Mouse (Mus musculus) intestine, postnatal 0 days (tissue): ENCODE measurements around the gene Apobec1. TPM values are rescaled to one million over a fixed set of nuclear protein-coding genes. Genes with fewer than 3 reads are reported as not detected.
A peak's percentile ranks its signal among the peaks of the same experiment; 100 is the strongest.

ENCODE experiments used
- ATAC-seq: fragments of 200-750 bp; cut with Nextera tagmentation; 2 replicates; pipeline ENCODE4 v1.8.0; 2017; ENCODE audit warnings: mild to moderate bottlenecking, moderate TSS enrichment, moderate library complexity
- H3K27ac ChIP-seq: fragments of 300-500 bp; sonication (generic); 2 replicates; pipeline ENCODE4 v1.5.1; 2014; ENCODE audit warnings: mild to moderate bottlenecking, low read depth, low read length, moderate library complexity
- H3K27me3 ChIP-seq: fragments of 300-500 bp; sonication (generic); replicated peaks from 2 replicates; pipeline ENCODE4 v1.6.1; 2014; ENCODE audit warnings: low read length, mixed read lengths; ENCODE audit not compliant: control insufficient read depth, insufficient read depth
- H3K36me3 ChIP-seq: fragments of 300-500 bp; sonication (generic); 2 replicates; pipeline ENCODE4 v1.6.1; 2014; ENCODE audit warnings: mild to moderate bottlenecking, moderate library complexity; ENCODE audit not compliant: control insufficient read depth, insufficient read depth
- H3K4me1 ChIP-seq: fragments of 300-500 bp; sonication (generic); replicated peaks from 2 replicates; pipeline ENCODE4 v1.6.1; 2014; ENCODE audit warnings: antibody characterized with exemption, low read length, mixed read lengths; ENCODE audit not compliant: control insufficient read depth, insufficient read depth
- H3K4me2 ChIP-seq: fragments of 300-500 bp; sonication (generic); replicated peaks from 2 replicates; pipeline ENCODE4 v1.6.1; 2014; ENCODE audit warnings: low read depth, mild to moderate bottlenecking, moderate library complexity
- H3K4me3 ChIP-seq: fragments of 300-500 bp; sonication (generic); 2 replicates; pipeline ENCODE4 v1.5.1; 2014; ENCODE audit warnings: low read depth, low read length
- H3K9ac ChIP-seq: fragments of 300-500 bp; sonication (generic); 2 replicates; pipeline ENCODE4 v1.6.1; 2014; ENCODE audit warnings: mild to moderate bottlenecking, low read depth, low read length
- H3K9me3 ChIP-seq: fragments of 300-500 bp; sonication (generic); 2 replicates; pipeline ENCODE4 v1.6.1; 2016; ENCODE audit warnings: mixed run types; ENCODE audit not compliant: control insufficient read depth
- CTCF ChIP-seq: sonication (generic); IDR thresholded peaks from 2 replicates; pipeline ENCODE4 v1.5.1; 2016; ENCODE audit warnings: low read depth, mild to moderate bottlenecking, control low read depth, antibody characterized with exemption, moderate library complexity
- WGBS: fragments of 180-500 bp; shearing (Covaris S2); extraction: QIAGEN DNeasy Blood & Tissue Kit; methylation state at CpG from one replicate; pipeline ENCODE4 v1.1.7; 2014; 5-methylcytosine and 5-hydroxymethylcytosine counted together
- polyA plus RNA-seq: library from polyadenylated mRNA; unstranded; fragments of >200 nt; fragmentation: Nextera tagmentation; extraction: Ambion mirVana; gene quantifications from 2 replicates; pipeline ENCODE4 v1.2.1, GENCODE M21; 2015

Apobec1 gene
- polyA plus RNA-seq, 1 experiment from 2014 or later: 26.0 TPM

- Histone ChIP-seq H3K27ac (peak overlapping the region; percentile 62; the same call in 1 of the 2 replicates), H3K9me3 (no peaks in the 10 kb centered on the region), H3K36me3 (no peaks in the 10 kb centered on the region; the same call in 1 of the 2 replicates), H3K9ac (peak overlapping the region; percentile 67; the same call in 1 of the 2 replicates), H3K27me3 (no peaks in the 10 kb centered on the region), H3K4me2 (peak overlapping the region; percentile 58), H3K4me1 (no peaks in the 10 kb centered on the region), H3K4me3 (peak overlapping the region; percentile 58)
- no peak for ATAC-seq
- no peak for TF ChIP-seq CTCF
- 87% methylated on average over 3 of the region's 3 CpGs for WGBS
These were observed 629 bp downstream of the Apobec1 start for GRCm38 (mm10) chr6:122601615-122602014.

DNA sequence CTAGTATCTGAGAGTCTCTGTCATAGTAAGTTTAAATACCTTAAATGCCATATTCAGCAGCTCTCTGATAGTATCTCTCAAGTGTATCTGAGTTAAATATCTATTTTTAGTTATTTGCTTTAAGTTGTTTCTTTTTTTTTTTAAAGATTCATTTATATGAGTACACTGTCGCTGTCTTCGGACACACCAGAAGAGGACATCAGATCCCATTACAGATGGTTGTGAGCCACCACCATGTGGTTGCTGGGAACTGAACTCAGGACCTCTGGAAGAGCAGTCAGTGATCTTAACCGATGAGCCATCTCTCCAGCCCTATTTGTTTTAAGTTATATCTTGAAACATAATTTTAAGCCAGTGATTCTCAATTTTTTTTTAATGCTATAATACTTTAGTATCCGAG, 1.2 kb downstream of the Apobec1 start:
- Histone ChIP-seq H3K9ac (no peak overlapping the region), H3K4me3 (no peak overlapping the region), H3K4me1 (no peaks in the 10 kb centered on the region), H3K4me2 (no peak overlapping the region), H3K27ac (no peak overlapping the region), H3K27me3 (no peaks in the 10 kb centered on the region), H3K9me3 (no peaks in the 10 kb centered on the region), H3K36me3 (no peaks in the 10 kb centered on the region; the same call in 1 of the 2 replicates)
- ATAC-seq: no peak
- no peak for TF ChIP-seq CTCF
- WGBS: 83% methylated on average over 4 of the region's 4 CpGs

DNA sequence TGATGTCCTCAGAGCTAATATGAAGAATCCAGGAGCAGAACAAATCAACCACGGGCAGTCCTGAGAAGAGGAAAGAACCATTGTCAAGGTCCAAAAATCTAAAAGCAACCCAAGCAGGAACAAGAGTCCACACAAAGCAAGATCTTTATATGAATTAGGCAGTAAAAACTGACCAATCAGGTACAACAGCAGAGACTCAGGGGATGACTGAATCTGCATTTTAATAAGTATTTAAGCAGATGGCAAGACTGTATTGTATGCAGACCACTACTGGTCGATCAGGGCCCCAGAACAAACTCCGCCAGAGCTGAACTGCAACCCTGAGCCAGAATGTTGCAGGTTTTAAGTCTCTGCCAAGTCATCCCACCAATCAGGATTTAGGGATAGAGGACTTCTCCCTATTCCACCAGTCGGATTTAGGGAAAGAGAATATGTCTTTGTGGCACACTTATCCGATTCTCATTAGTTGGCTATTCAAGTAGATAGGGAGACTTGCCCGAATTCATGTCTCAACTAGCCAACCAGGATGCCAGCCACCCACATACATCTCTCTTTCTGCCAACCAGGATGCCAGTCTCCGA, 2.1 kb downstream of the Apobec1 start:
- H3K4me3 ChIP-seq: no peak overlapping the region
- H3K27me3 ChIP-seq: no peaks in the 10 kb centered on the region
- no peak overlapping the region for H3K27ac ChIP-seq
- H3K9ac ChIP-seq: no peak overlapping the region
- H3K36me3 ChIP-seq: no peaks in the 10 kb centered on the region; the same call in 1 of the 2 replicates
- no peak for TF ChIP-seq CTCF
- no peak overlapping the region for H3K4me2 ChIP-seq
- ATAC-seq: no peak
- no peaks in the 10 kb centered on the region for H3K4me1 ChIP-seq
- 83% methylated on average over 7 of the region's 7 CpGs for WGBS
- no peaks in the 10 kb centered on the region for H3K9me3 ChIP-seq

DNA sequence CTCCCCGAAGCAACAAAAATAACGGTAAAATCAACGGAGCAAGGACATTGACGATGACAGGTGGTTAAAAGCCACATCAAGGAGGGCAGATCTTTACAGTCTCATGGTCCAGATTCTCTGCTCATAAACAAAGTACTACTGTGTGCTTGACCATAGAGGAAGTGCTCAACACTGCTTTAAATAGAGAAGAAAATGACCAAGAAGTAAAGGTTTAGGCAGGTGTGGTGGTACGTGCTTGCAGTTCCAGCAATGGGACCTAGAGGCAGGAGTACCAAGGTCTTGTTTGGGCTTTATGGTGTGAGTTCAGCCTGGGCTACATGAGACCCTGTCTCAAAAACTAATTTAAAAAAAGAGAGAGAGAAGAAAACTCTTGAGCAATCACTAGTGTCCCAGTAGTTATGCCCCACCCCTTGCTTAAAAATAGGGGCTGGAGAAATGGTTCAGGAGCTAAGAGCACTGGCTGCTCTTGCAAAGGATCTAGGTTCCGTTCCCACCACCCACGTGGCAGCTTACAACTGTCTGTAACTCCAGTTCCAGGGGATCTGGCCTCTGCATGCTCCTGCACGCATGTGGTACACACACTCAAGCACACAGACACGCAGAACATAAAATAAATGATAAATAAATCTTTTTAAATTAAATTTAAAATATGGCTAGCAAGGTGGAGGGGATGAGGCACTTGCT, 3.0 kb downstream of the Apobec1 start:
- 90% methylated on average over 9 of the region's 9 CpGs for WGBS
- no peak overlapping the region for H3K9ac ChIP-seq
- H3K4me3 ChIP-seq: no peak overlapping the region
- no peaks in the 10 kb centered on the region for H3K4me1 ChIP-seq
- ATAC-seq: no peak
- H3K9me3 ChIP-seq: no peaks in the 10 kb centered on the region
- no peaks in the 10 kb centered on the region; the same call in 1 of the 2 replicates for H3K36me3 ChIP-seq
- H3K4me2 ChIP-seq: no peak overlapping the region
- no peak for TF ChIP-seq CTCF
- no peaks in the 10 kb centered on the region for H3K27me3 ChIP-seq
- H3K27ac ChIP-seq: no peak overlapping the region

GRCm38 (mm10) chr6:122598436-122598835, 3.8 kb downstream of the Apobec1 start:
- TF ChIP-seq CTCF: no peak
- Histone ChIP-seq H3K4me3 (no peak overlapping the region), H3K36me3 (no peaks in the 10 kb centered on the region; the same call in 1 of the 2 replicates), H3K27ac (no peak overlapping the region), H3K4me2 (no peak overlapping the region), H3K27me3 (no peaks in the 10 kb centered on the region), H3K4me1 (no peaks in the 10 kb centered on the region), H3K9me3 (no peaks in the 10 kb centered on the region), H3K9ac (no peak overlapping the region)
- 81% methylated on average over 6 of the region's 6 CpGs for WGBS
- ATAC-seq: no peak

DNA sequence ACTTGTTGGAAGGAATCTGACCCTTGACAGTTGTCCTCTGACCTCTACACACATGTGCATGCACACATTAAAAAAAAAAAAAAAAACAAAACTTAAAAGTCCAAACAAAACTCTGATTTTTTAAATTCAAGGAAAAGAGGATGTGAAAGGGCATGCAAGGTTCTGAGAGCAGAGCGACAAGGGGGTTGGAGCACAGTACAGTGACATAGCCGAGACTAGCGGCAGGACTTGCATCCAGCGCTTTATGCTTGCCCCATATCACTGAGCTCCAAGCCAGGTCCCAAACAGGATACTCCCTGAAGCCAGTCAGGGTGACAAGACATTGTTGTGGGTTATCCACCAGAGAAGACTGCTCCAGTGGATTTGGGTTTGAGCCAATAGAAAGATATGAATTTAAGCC, 4.2 kb downstream of the Apobec1 start:
- H3K4me2 ChIP-seq: no peak overlapping the region
- no peaks in the 10 kb centered on the region for H3K9me3 ChIP-seq
- no peak for TF ChIP-seq CTCF
- H3K27ac ChIP-seq: no peak overlapping the region
- no peaks in the 10 kb centered on the region; the same call in 1 of the 2 replicates for H3K36me3 ChIP-seq
- 90% methylated on average over 4 of the region's 4 CpGs for WGBS
- ATAC-seq: no peak
- no peak overlapping the region for H3K9ac ChIP-seq
- H3K4me3 ChIP-seq: no peak overlapping the region
- no peaks in the 10 kb centered on the region for H3K4me1 ChIP-seq
- H3K27me3 ChIP-seq: no peaks in the 10 kb centered on the region
